ENCODE assay signal across 20 mouse cellular contexts in genomic region chr4:106067023-106067422, GRCm38 (mm10).
DNase-seq lines count a peak whose midpoint lies in the region; ATAC-seq lines count a peak whose summit lies in the region.
"Had no signal": no experiment of that assay in that cellular context is flagged by ENCODE, and none has a peak within 500 bp of the region (broad histone marks: within the 10 kb centered on the region; RNA-seq: fewer than 3 reads in every experiment).

No protein-coding gene starts in this region.

- no peak overlapping the region for H3K4me3 ChIP-seq in forebrain, embryonic 14.5 days (ENCODE audit: low read depth, low read length)
- no peak overlapping the region for H3K4me3 ChIP-seq in forebrain, embryonic 13.5 days
- no peak overlapping the region for H3K4me3 ChIP-seq in limb, embryonic 12.5 days (replicated peaks)
- H3K4me3 ChIP-seq: heart, embryonic 10.5 days had no signal

- H3K9ac ChIP-seq in forebrain, embryonic 14.5 days (ENCODE audit: low read length), result no peak overlapping the region
- no peak overlapping the region for H3K9ac ChIP-seq in forebrain, embryonic 13.5 days
- no peak overlapping the region; the same call in 1 of the 2 replicates for H3K9ac ChIP-seq in limb, embryonic 12.5 days (replicated peaks)
- H3K9ac ChIP-seq: forebrain, postnatal 0 days had no signal

- H3K27me3 ChIP-seq in forebrain, embryonic 14.5 days (replicated peaks; ENCODE audit: control insufficient read depth, insufficient read depth, low read length), result no peaks in the 10 kb centered on the region
- H3K27me3 ChIP-seq in forebrain, embryonic 13.5 days, result no peaks in the 10 kb centered on the region
- H3K27me3 ChIP-seq in limb, embryonic 12.5 days, result no peaks in the 10 kb centered on the region; the same call in 1 of the 2 replicates

- no peaks in the 10 kb centered on the region for H3K4me1 ChIP-seq in forebrain, embryonic 14.5 days (ENCODE audit: control insufficient read depth, insufficient read depth, low read length)
- 0 out of 2 replicates have a peak, but pooled peaks cover 4% of the 10 kb centered on the region for H3K4me1 ChIP-seq in forebrain, embryonic 13.5 days
- peaks cover 47% of the 10 kb centered on the region for H3K4me1 ChIP-seq in limb, embryonic 12.5 days (replicated peaks)

- peak; percentile 13 for DNase-seq in forebrain, embryonic 14.5 days (ENCODE audit: low spot score)
- DNase-seq in lung, adult 18-20 months, result peak; percentile 7 to 8
- DNase-seq in lung, postnatal 14 days, result no peak
- DNase-seq in forelimb bud, embryonic 11.5 days (ENCODE audit: low read depth, low spot score), result peak; percentile 57
- DNase-seq in right cerebral cortex, postnatal 10 days (ENCODE audit: low spot score in 2 of 2), result no peak
- no peak for DNase-seq in natural killer cell, adult 2 months (ENCODE audit: low spot score in 2 of 2)
- DNase-seq: adrenal gland, postnatal 25 days; forebrain, postnatal 0 days; gastrocnemius, postnatal 14 days; heart, postnatal 36 days; layer of hippocampus, postnatal 36 days; lung, postnatal 10 days; right cerebral cortex, postnatal 4 days; thymus, adult 2 months had no signal

- H3K36me3 ChIP-seq in forebrain, embryonic 14.5 days (ENCODE audit: control insufficient read depth, insufficient read depth, low read length), result no peaks in the 10 kb centered on the region
- no peaks in the 10 kb centered on the region for H3K36me3 ChIP-seq in forebrain, embryonic 13.5 days (ENCODE audit: poor library complexity, severe bottlenecking)
- H3K36me3 ChIP-seq in limb, embryonic 12.5 days, result no peaks in the 10 kb centered on the region
- H3K36me3 ChIP-seq: heart, embryonic 10.5 days had no signal

- no peak for ATAC-seq in forebrain, embryonic 14.5 days
- ATAC-seq in forebrain, embryonic 13.5 days, result no peak
- ATAC-seq in limb, embryonic 12.5 days (ENCODE audit: insufficient number of reproducible peaks, insufficient read depth, low FRiP score, low TSS enrichment, low read depth), result no peak
- ATAC-seq: forebrain, postnatal 0 days had no signal

- H3K27ac ChIP-seq in forebrain, embryonic 14.5 days (ENCODE audit: low read depth, low read length), result no peak overlapping the region
- H3K27ac ChIP-seq in forebrain, embryonic 13.5 days, result no peak overlapping the region
- peak overlapping the region; percentile 84 for H3K27ac ChIP-seq in limb, embryonic 12.5 days
- H3K27ac ChIP-seq: heart, embryonic 10.5 days; kidney, postnatal 0 days had no signal

- WGBS in forebrain, embryonic 14.5 days, result 82% methylated on average over 9 of the region's 9 CpGs
- 78% methylated on average over 9 of the region's 9 CpGs for WGBS in forebrain, embryonic 13.5 days
- WGBS in limb, embryonic 12.5 days, result 37% methylated on average over 9 of the region's 9 CpGs

- H3K4me2 ChIP-seq in forebrain, embryonic 14.5 days (ENCODE audit: low read length), result no peak overlapping the region
- H3K4me2 ChIP-seq in forebrain, embryonic 13.5 days, result no peak overlapping the region
- no peak overlapping the region for H3K4me2 ChIP-seq in limb, embryonic 12.5 days
- H3K4me2 ChIP-seq: liver, embryonic 11.5 days; midbrain, embryonic 11.5 days had no signal

- H3K9me3 ChIP-seq in forebrain, embryonic 14.5 days (replicated peaks; ENCODE audit: control insufficient read depth, low read length), result no peaks in the 10 kb centered on the region
- no peaks in the 10 kb centered on the region for H3K9me3 ChIP-seq in forebrain, embryonic 13.5 days (replicated peaks)
- H3K9me3 ChIP-seq in limb, embryonic 12.5 days, result no peaks in the 10 kb centered on the region
- H3K9me3 ChIP-seq: heart, embryonic 10.5 days had no signal

Comparison
In these comparisons a context has a peak if more than half of its experiments do, and no peak if none do; other contexts are left out.
1. DNase-seq: peak in forebrain, embryonic 14.5 days (single experiment), lung, adult 18-20 months (2 of 2) and forelimb bud, embryonic 11.5 days (single experiment); none in lung, postnatal 14 days (single experiment), right cerebral cortex, postnatal 10 days (0 of 2) and natural killer cell, adult 2 months (0 of 2).